Mouse (Mus musculus): Measurements from ENCODE around the gene Dkk2.

- no peak for TF ChIP-seq CTCF (IDR thresholded peaks at IDR 0.05 in 2 of 3, conservative IDR thresholded peaks at IDR 0.05 in 1 of 3; ENCODE audit: control insufficient read depth in 1 of 3, insufficient read depth in 1 of 3, low read depth in 2 of 3, low read length in 3 of 3, poor library complexity in 1 of 3, severe bottlenecking in 1 of 3)
- TF ChIP-seq MAFK (IDR thresholded peaks at IDR 0.05; ENCODE audit: borderline replicate concordance, low read depth, low read length): no peak
- no peak for TF ChIP-seq USF2 (IDR thresholded peaks at IDR 0.05; ENCODE audit: borderline replicate concordance in 1 of 2, insufficient read depth in 1 of 2, low read depth in 1 of 2, low read length in 2 of 2)
- TF ChIP-seq MAX (IDR thresholded peaks at IDR 0.05; ENCODE audit: low read length): no peak
Measured at GRCm38 (mm10) chr3:132129730-132130274, 44.7 kb downstream of the Dkk2 start.
